Mouse (Mus musculus) right cerebral cortex, postnatal 4 days (tissue): Measurements from ENCODE around the gene Slc25a29.

Source experiments
- DNase-seq: peaks from one replicate; pipeline ENCODE4 v3.0.0-alpha.2; 2022

Slc25a29 gene

GRCm38 (mm10) chr12:108833408-108833807, 2.3 kb downstream of the Slc25a29 start:
- no peak for DNase-seq

GRCm38 (mm10) chr12:108832851-108833250, 2.8 kb downstream of the Slc25a29 start:
- no peak for DNase-seq

- DNase-seq, result peak; percentile 33
These were observed 3.6 kb downstream of the Slc25a29 start for GRCm38 (mm10) chr12:108831966-108832643.

GRCm38 (mm10) chr12:108830358-108830757, 5.3 kb downstream of the Slc25a29 start:
- DNase-seq, result no peak

GRCm38 (mm10) chr12:108829636-108830035, 6.0 kb downstream of the Slc25a29 start:
- DNase-seq, result no peak

GRCm38 (mm10) chr12:108827641-108828040, 8.0 kb downstream of the Slc25a29 start:
- DNase-seq, result no peak

- no peak for DNase-seq
These were observed 8.6 kb downstream of the Slc25a29 start for GRCm38 (mm10) chr12:108826958-108827535.

- DNase-seq, result no peak
These were observed 9.3 kb downstream of the Slc25a29 start for GRCm38 (mm10) chr12:108826282-108826957.

GRCm38 (mm10) chr12:108825561-108826224, 10.0 kb downstream of the Slc25a29 start:
- DNase-seq, result no peak

GRCm38 (mm10) chr12:108824225-108824874, 11.3 kb downstream of the Slc25a29 start:
- no peak for DNase-seq

GRCm38 (mm10) chr12:108823036-108823435, 12.6 kb downstream of the Slc25a29 start:
- DNase-seq, result no peak

GRCm38 (mm10) chr12:108820461-108820860, 15.2 kb downstream of the Slc25a29 start:
- DNase-seq, result no peak

- DNase-seq, result no peak
These were observed 19.1 kb downstream of the Slc25a29 start for GRCm38 (mm10) chr12:108816569-108816968.

- no peak for DNase-seq
These were observed 21.2 kb downstream of the Slc25a29 start for GRCm38 (mm10) chr12:108814470-108814869.

GRCm38 (mm10) chr12:108812463-108812862, 23.2 kb downstream of the Slc25a29 start:
- no peak for DNase-seq

GRCm38 (mm10) chr12:108811133-108811532, 24.6 kb downstream of the Slc25a29 start:
- no peak for DNase-seq

- no peak for DNase-seq
These were observed 25.4 kb downstream of the Slc25a29 start for GRCm38 (mm10) chr12:108810309-108810708.

GRCm38 (mm10) chr12:108809771-108810170, 25.9 kb downstream of the Slc25a29 start:
- DNase-seq, result no peak

- DNase-seq, result no peak
These were observed 27.2 kb downstream of the Slc25a29 start for GRCm38 (mm10) chr12:108808465-108808864.

- DNase-seq, result no peak
These were observed 31.3 kb downstream of the Slc25a29 start for GRCm38 (mm10) chr12:108804388-108804787.

- no peak for DNase-seq
These were observed 34.1 kb downstream of the Slc25a29 start for GRCm38 (mm10) chr12:108801613-108802012.

GRCm38 (mm10) chr12:108794979-108795537, 40.6 kb downstream of the Slc25a29 start:
- no peak for DNase-seq
